Mouse (Mus musculus): ENCODE data around the gene Nr6a1.

The Nr6a1 gene

DNA sequence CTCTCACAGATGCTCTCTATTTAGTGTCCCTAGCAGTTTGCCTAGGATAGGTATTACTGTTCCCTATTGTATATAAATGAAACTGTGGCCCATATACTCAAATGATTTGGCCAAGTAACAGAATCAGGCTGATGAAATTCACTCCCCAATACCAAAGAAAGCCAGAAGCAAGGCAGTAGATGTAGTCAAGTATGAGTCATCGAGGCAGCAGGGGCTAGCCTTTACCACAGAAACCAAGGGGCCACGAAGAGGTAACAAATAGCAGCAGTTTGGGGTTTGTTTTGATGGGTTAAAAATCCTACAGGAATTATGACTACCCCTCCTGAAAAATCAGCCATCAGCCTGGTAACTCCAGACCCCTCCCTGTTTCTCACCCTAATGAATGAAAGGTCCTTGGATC, 147.5 kb downstream of the Nr6a1 start:
- no peak for DNase-seq

GRCm38 (mm10) chr2:38777326-38777725, 150.2 kb downstream of the Nr6a1 start:
- no peak for DNase-seq

DNA sequence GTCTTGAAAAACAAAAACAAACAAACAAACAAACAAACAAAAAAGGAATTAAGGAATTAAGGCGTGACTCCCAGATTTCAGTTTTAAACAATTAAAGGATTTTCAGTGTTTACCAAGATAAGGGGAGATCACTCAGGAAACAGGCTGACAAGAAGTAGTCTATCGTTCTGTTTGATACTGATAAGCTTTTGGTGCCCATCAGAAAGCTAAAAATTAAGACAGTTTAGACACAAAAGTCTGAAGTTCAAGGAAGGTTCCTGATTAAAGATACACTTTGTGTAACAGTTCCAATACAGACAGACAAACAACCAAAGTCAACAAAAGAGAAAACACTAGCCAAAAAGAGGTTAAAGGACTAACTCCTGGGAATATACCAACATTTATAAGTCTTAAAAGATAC, 152.6 kb downstream of the Nr6a1 start:
- DNase-seq, result no peak

- DNase-seq, result no peak
Observed at GRCm38 (mm10) chr2:38771478-38771797, 156.1 kb downstream of the Nr6a1 start.

- no peak for DNase-seq
Observed at GRCm38 (mm10) chr2:38770772-38771477, 156.6 kb downstream of the Nr6a1 start.

DNA sequence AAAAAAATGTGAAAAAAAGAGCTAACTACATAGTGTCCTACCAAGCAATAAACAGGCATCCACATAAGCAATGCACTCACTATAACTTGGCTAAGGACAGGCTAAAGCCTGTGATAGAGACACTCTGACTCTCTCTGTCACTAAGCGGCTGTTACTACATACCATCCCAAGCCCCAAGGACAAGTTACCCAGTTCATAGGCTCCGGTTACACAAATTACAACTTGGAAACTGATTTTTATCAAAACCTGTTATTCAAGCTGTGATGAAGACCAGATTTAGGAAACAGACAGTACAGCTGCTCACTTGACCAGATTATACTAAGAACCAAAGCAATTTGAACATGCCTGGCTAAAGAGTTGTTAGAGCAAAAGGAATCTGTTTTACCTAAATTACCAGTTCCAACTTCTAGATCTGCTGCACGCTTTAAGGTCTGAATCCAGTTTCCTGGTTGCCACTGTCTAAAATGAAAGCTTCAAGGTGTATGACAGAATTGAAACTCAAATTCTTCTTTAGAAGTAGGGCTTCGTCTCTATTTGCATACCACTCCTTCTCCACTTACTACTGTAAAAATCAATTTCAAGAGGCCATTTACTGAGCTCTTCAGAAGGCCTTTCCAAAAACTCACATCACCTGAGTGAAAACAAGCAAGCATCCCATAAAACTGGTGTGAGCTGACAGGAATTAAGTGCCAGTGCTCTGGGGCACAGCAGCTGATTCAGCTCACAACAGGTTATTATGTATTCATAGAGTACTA, 160.1 kb downstream of the Nr6a1 start:
- no peak for DNase-seq

DNA sequence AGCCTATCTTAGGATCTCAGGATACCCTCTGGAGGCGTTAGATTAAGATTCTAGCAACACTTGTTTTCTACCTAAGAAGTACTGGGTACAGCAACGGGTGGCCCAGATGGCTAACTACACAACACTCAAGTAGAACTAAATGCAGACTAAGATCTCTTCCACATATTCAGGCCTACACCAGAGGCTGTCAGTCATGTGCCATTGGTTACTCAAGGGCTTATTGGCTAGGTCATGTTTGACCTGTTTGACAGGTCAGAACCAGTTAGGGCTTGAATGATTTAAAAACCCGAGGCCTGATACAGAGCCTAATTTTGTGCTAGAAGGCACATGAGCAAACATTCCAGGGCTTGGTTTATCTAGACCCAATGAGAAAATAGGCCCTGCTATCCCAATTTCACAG, 187.6 kb downstream of the Nr6a1 start:
- no peak for DNase-seq

- DNase-seq, result peak; percentile 17 to 62
Observed at GRCm38 (mm10) chr2:38739410-38739809, 188.1 kb downstream of the Nr6a1 start.

DNA sequence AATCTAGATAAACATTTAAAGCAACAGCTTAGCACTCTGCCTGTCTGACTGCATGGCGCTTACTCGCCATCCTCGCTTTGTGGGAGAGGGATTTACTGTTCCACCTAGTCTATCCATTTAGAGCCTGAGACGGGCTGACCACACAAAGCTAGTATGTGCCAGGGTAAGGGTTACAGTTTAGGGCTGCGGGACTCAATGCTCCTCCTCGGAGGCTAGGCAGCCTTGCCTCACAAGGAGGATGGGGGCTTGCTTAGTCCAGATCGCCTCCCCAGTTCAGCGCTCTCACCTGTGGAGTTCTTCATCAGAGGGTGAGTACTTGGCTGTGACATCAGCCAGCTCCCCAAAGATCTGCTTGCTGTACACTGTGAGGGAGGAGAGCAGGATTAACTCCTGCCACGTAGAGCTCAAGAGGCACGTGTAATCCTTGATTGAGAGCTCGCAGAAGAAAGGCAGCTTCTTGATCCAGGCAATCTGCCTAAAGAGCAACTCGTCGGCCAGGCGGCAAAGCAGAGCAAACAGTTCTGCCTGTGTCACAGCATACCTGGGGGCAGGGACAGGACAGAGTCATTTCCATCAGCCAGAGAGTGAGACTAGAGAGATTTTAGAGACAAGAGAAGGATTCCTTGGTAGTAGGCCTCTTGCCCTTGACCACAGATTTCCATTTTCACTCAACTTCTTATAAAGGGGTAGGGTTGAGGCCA, 188.7 kb downstream of the Nr6a1 start:
- DNase-seq, result no peak

DNA sequence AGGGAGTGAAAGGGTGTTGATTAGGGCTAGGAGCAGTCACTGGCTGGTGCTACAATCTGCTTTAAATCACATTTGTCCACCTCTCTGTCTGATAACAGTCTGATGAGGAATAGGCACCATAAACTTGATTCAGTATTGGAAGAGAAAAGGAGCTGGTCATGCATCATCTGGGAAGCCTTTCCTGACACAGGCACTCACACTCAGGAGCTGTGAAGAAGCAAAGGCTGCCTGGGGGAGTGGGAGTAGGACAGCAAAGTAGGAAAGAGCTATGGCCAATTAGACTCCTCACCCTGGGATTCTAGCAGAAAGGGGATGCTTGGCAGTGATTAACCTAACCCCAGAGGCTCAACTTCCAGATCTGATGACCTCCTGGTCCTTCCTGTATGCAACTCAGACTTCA, 191.7 kb downstream of the Nr6a1 start:
- no peak for DNase-seq

DNA sequence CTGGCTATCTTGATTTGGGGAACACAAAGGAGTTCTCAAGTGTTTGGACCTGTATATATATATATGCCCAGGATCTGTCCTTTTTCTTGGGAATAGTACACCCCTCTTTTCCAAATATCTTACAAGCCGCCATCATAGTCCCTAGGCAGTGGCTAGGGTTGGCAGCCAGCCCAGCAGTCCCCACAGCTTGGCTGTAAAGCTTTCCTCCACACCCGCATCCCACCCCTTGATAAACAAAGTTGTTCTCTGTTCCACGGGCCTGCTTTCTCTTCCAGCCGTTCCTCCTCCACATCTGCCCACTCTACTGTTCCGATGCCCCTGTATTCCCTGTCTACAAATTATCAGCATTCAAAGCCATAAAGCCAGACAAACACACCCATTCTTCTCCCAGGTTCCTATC, 192.8 kb downstream of the Nr6a1 start:
- DNase-seq, result no peak

DNA sequence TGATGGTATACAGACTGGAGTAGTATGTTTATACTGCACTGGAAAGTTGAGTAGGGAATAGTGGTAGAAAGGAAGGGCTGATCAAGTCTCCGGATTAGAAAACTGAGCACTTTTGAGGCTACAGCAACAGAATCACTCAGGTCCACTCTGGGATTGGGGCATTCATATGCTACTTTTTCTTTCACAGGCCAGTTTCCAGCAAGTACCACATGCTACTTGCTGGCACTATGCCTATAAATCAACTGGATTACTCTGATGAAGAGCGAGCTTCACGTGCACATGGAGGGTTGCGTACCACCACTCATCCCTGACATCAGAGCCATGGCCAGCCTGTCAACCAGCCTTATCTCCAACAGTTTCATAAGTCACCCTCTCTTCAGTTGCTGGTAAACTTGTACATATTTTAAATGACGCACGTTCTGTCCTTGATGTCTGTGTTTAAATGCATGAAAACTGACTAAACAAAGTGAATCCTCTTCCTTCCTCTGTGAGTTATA, 197.1 kb downstream of the Nr6a1 start:
- no peak for DNase-seq

DNA sequence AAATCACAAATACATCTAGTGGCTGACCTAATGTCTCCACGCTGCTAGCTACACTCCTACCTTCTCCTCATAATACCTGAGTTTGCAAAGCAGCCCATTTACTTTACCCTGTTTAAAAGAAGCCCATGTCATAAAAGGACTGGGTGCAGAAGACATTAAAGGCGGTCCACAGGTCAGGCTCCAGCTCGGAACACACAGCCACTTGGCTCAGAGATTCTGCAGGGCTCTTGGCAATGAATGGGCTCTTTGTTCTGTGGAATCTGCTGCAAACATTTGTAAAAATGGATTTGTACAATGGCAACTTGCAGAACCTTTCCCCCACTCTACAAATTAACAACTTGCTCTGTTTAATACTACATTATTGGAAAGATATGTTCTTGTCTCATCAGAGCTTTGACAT, 202.1 kb downstream of the Nr6a1 start:
- no peak for DNase-seq

GRCm38 (mm10) chr2:38723378-38723777, 204.1 kb downstream of the Nr6a1 start:
- DNase-seq, result no peak

DNA sequence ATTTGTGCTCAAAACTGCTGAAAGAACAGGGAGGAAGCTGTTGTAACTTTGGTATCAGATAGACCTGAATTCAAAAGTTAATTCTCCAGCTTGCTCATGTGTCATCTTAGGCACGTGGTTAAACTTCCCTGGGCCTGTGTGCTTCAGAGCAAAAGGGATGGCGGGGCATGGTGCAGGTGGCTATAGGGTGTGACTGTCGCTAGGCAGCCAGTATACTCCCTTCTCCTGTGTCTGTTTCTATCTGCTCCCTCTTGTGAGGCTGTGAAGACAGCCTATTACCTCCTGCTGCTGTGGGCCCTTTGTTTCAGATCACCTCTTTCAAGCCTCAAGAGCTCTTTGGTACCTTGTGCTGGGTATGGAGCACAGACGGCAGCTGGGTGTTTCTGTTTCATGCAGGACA, 205.4 kb downstream of the Nr6a1 start:
- DNase-seq, result no peak

DNA sequence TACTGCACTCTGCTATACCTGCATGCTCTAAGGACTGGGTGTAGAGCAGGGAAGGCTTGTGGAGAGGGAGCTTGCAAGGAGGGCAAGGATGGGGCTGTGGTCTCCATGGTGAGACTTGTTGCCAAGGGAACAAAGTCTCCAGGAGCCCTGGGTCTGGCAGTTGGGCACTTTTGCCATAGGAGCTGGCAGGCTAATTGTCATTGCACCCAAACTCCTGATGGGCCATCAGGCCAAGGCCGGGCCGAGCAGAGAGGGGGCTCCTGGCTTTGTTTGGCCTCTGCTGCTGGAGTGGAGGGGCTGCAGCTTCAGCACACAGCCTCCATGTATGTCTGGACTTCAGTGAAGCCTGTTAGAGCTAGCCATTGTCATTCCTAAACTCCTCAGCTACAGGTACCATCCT, 206.8 kb downstream of the Nr6a1 start:
- no peak for DNase-seq

DNA sequence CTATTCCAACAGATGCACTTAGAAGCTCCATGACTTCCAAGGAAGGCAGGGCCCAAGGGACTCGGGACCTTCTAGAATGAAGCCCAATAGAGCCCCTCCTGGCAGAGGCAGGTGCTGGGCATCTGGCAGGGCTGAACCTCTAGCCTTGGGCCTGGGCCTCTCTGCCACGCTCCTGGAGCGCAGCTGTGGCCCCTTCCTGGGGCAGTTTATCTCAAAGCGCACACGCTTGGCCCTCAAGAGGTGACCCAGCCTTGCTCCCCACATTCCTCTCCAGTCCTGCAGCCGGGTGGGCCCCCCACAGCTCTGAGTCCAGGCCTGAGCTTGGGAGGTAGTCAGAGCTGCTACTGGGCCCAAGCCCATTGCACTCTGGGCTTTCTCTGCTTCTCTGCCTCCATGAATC, 208.1 kb downstream of the Nr6a1 start:
- DNase-seq, result no peak

- DNase-seq, result no peak
Observed at GRCm38 (mm10) chr2:38718676-38719075, 208.8 kb downstream of the Nr6a1 start.

DNA sequence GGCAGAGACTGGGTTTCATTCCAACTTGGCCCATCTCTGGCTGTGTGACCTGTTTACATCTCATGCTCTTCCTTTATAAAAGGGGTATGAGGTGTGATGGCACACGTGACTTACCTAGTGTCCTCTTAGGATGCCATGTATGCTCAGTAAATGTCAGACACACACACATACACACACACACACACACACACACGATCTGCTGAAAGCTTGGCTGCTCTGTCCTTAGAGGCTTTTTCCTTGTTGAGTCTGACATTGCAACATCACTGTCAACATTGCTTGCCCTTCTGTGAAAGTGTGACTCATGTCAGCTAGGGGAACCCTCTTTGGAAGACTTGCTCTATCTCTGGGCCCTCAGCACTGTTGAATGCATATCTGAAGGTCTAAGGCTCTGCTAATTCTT, 210.1 kb downstream of the Nr6a1 start:
- DNase-seq, result no peak

DNA sequence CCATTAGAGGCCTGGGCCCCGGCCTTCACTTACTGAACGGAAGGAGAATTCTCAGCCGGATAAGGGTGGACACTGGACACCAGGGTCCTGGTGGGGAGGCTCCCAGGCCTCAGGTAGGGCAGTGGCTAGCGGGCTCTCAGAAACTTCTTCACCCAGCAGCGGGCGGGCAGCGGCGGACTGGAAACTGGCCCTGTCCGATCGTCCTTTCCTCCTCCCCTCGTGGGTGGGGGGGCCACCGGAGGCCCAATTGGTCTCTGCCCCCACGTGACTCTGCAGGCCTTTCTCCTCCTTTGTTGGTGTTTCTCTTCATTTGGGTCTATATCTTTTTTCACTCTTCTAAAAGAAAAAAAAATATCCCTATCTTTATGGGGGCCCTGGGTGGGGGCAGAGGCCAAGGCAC, 213.2 kb downstream of the Nr6a1 start, which contains the start of gene Nr5a1:
Nr5a1 (minus strand) TSS at position 219 of the 400 bp plus-strand sequence.
- no peak for DNase-seq

- no peak for DNase-seq
Observed at GRCm38 (mm10) chr2:38713596-38713995, 213.9 kb downstream of the Nr6a1 start.

- DNase-seq, result no peak
Observed at GRCm38 (mm10) chr2:38712769-38713125, 214.7 kb downstream of the Nr6a1 start.

GRCm38 (mm10) chr2:38712076-38712768, 215.3 kb downstream of the Nr6a1 start:
- DNase-seq, result no peak

All from kidney, adult 8-10 months (tissue).